Mouse (Mus musculus): Measurements from ENCODE around the gene Erc1. TPM values are rescaled to one million over a fixed set of nuclear protein-coding genes. Genes with fewer than 3 reads are reported as not detected.
"Not testable (repeated sequence)": the region's sequence is repeated elsewhere in the genome, so short reads cannot be mapped to it uniquely, and the experiment has no call there.

The Erc1 gene
- polyA plus RNA-seq, 1 experiment from 2014 or later: 21.3 TPM

- Histone ChIP-seq H3K4me1 (peaks cover 31% of the 10 kb centered on the region), H3K4me3 (peak overlapping the region; percentile 95), H3K9me3 (replicated peaks) (no peaks in the 10 kb centered on the region), H3K27me3 (ENCODE audit: low read depth, poor library complexity, severe bottlenecking) (no peaks in the 10 kb centered on the region), H3K36me3 (no peaks in the 10 kb centered on the region), H3K27ac (replicated peaks) (peak overlapping the region; percentile 98)
- 28% methylated on average over 11 of the region's 11 CpGs for WGBS
- no peak for DNase-seq (ENCODE audit: low spot score)
These were observed 1.0 kb downstream of the Erc1 start for GRCm38 (mm10) chr6:119846751-119847517.

DNA sequence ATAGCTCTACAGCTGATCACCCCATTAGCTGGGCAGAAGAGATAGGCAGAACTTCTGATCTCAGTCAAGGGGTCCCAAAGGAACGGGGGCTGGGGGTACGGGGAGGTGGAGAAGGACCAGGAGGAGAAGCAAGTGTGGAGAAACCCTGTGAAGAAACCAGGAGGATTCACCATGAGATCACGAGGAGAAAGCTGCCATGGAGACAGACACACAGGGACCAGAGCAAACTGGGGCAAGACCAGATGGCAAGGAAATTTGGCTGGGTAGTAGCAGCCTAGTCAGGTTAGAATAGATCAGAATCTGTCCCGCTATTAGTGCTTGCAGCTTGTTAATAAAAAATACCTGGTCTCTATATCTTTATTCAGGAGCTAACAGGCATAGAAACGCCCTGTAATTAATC lies 18.0 kb downstream of the Erc1 start:
- Histone ChIP-seq H3K27me3 (ENCODE audit: low read depth, poor library complexity, severe bottlenecking) (no peaks in the 10 kb centered on the region), H3K27ac (replicated peaks) (no peak overlapping the region), H3K4me1 (peaks cover 7% of the 10 kb centered on the region; the same call in 1 of the 2 replicates), H3K36me3 (peaks cover under 1% of the 10 kb centered on the region), H3K4me3 (no peak overlapping the region), H3K9me3 (replicated peaks) (no peaks in the 10 kb centered on the region)
- no peak for DNase-seq (ENCODE audit: low spot score)
- WGBS: 87% methylated on average over 5 of the region's 5 CpGs

- 93% methylated on average over 1 of the region's 1 CpGs for WGBS
- Histone ChIP-seq H3K36me3 (peaks cover 19% of the 10 kb centered on the region), H3K27me3 (ENCODE audit: low read depth, poor library complexity, severe bottlenecking) (no peaks in the 10 kb centered on the region), H3K4me1 (no peaks in the 10 kb centered on the region), H3K9me3 (replicated peaks) (no peaks in the 10 kb centered on the region), H3K4me3 (no peak overlapping the region), H3K27ac (replicated peaks) (no peak overlapping the region)
- DNase-seq (ENCODE audit: low spot score): no peak
These were observed 19.8 kb downstream of the Erc1 start for GRCm38 (mm10) chr6:119828165-119828564.

DNA sequence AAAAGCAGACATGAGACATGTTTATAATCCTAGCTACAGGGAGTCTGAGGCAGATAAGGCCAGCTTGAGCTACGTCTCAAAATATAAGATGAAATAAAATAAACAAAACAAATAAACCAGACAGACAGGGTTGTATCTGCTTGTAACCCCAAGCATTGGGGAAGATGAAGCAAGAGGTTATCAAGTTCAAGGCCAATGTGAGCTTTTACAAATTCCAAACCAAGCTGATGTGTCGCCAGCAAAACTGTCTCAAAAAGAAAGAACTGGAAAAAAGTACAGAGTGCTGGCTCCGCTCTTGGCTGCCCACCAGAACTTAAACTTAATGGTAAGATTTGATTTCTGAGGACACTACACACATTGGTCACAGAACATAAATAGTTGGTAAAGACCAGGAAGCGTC lies 21.3 kb downstream of the Erc1 start:
- Histone ChIP-seq H3K27ac (replicated peaks) (no peak overlapping the region), H3K4me1 (no peaks in the 10 kb centered on the region), H3K36me3 (peaks cover 23% of the 10 kb centered on the region), H3K27me3 (ENCODE audit: low read depth, poor library complexity, severe bottlenecking) (no peaks in the 10 kb centered on the region), H3K4me3 (no peak overlapping the region), H3K9me3 (replicated peaks) (no peaks in the 10 kb centered on the region)
- no peak for DNase-seq (ENCODE audit: low spot score)
- 92% methylated on average over 4 of the region's 4 CpGs for WGBS

- no peak for DNase-seq (ENCODE audit: low spot score)
- Histone ChIP-seq H3K36me3 (peaks cover 35% of the 10 kb centered on the region), H3K4me3 (no peak overlapping the region), H3K9me3 (replicated peaks) (peaks cover 4% of the 10 kb centered on the region; the same call in 1 of the 2 replicates), H3K27ac (replicated peaks) (no peak overlapping the region), H3K27me3 (ENCODE audit: low read depth, poor library complexity, severe bottlenecking) (no peaks in the 10 kb centered on the region), H3K4me1 (no peaks in the 10 kb centered on the region)
- 95% methylated on average over 1 of the region's 1 CpGs for WGBS
These were observed 25.8 kb downstream of the Erc1 start for GRCm38 (mm10) chr6:119822216-119822615.

DNA sequence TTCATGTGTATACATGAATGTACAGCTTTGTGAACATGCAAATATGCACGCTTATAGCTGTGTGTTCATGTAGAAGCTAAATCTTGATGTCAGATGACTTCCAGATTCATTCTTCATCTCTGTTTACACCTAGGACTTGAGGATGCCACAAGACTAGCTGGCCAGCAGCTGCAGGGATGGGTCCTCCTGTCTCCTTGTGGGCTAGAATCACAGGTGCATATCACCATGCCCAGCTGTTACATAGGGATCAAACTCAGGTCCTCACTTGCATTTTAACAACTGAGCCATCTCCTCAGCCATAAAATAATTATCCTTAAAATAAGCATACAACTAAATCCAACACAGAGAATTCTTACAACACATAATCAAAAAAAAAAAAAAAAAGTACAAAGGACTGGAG lies 26.8 kb downstream of the Erc1 start:
- Histone ChIP-seq H3K36me3 (peaks cover 35% of the 10 kb centered on the region), H3K27ac (replicated peaks) (no peak overlapping the region), H3K4me3 (no peak overlapping the region), H3K4me1 (no peaks in the 10 kb centered on the region), H3K9me3 (replicated peaks) (peaks cover 4% of the 10 kb centered on the region; the same call in 1 of the 2 replicates), H3K27me3 (ENCODE audit: low read depth, poor library complexity, severe bottlenecking) (no peaks in the 10 kb centered on the region)
- 96% methylated on average over 1 of the region's 1 CpGs for WGBS
- no peak for DNase-seq (ENCODE audit: low spot score)

- no peak for DNase-seq (ENCODE audit: low spot score)
- WGBS: 93% methylated on average over 4 of the region's 4 CpGs
- Histone ChIP-seq H3K36me3 (peaks cover 20% of the 10 kb centered on the region), H3K9me3 (replicated peaks) (peaks cover 4% of the 10 kb centered on the region; the same call in 1 of the 2 replicates), H3K27ac (replicated peaks) (no peak overlapping the region), H3K4me1 (no peaks in the 10 kb centered on the region), H3K27me3 (ENCODE audit: low read depth, poor library complexity, severe bottlenecking) (no peaks in the 10 kb centered on the region), H3K4me3 (no peak overlapping the region)
These were observed 29.4 kb downstream of the Erc1 start for GRCm38 (mm10) chr6:119818541-119818940.

DNA sequence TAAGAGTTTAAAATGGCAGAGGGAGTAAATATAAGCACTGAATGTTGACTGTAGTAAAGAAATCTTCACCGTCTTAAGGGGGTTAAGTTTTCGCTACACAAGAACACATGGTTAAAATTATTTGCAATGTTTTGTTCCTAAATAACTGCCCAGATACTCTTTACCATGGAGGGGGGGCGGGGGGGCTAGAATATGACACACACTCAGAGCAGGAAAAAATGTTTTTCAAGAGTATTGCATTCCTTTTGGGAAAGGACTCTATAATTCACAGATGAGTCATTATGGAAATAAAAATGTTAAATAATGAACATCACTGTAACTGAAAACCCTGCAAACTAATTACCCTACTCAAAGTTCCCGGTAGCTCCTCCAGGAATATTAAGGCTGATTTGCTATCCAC lies 32.5 kb downstream of the Erc1 start:
- H3K27me3 ChIP-seq (ENCODE audit: low read depth, poor library complexity, severe bottlenecking): no peaks in the 10 kb centered on the region
- H3K4me3 ChIP-seq: no peak overlapping the region
- no peaks in the 10 kb centered on the region for H3K4me1 ChIP-seq
- DNase-seq (ENCODE audit: low spot score): no peak
- H3K9me3 ChIP-seq (replicated peaks): peaks cover 4% of the 10 kb centered on the region; the same call in 1 of the 2 replicates
- peaks cover 12% of the 10 kb centered on the region for H3K36me3 ChIP-seq
- WGBS: 91% methylated on average over 4 of the region's 4 CpGs
- H3K27ac ChIP-seq (replicated peaks): no peak overlapping the region

DNA sequence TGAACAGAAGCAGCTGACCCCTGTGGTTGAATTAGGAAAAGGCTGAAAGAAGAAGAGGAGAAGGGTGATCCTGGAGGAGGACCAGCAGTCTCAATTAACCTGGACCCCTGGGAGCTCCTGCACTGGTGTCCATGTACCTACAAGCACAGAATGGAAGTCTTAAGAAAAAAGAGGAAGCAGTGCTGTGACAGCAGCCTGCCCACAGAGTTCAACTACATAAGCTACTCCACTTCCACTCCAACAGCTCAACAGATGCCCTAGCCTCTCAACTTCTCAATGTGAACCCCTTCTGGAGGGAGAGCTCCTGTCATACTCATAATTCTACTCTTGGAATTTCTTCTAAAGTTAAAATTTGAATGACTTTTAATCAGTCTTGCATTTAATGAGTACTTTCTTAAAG lies 34.9 kb downstream of the Erc1 start:
- not testable (repeated sequence) for H3K27me3 ChIP-seq (ENCODE audit: low read depth, poor library complexity, severe bottlenecking); H3K27ac ChIP-seq (replicated peaks); H3K4me1 ChIP-seq; H3K9me3 ChIP-seq (replicated peaks); H3K4me3 ChIP-seq; DNase-seq (ENCODE audit: low spot score); H3K36me3 ChIP-seq

GRCm38 (mm10) chr6:119808726-119809505 lies 39.1 kb downstream of the Erc1 start:
- Histone ChIP-seq H3K36me3 (no peaks in the 10 kb centered on the region), H3K9me3 (replicated peaks) (no peaks in the 10 kb centered on the region), H3K27ac (replicated peaks) (no peak overlapping the region), H3K4me1 (no peaks in the 10 kb centered on the region), H3K27me3 (ENCODE audit: low read depth, poor library complexity, severe bottlenecking) (no peaks in the 10 kb centered on the region), H3K4me3 (no peak overlapping the region)
- WGBS: 92% methylated on average over 2 of the region's 2 CpGs
- no peak for DNase-seq (ENCODE audit: low spot score)

GRCm38 (mm10) chr6:119803239-119803638 lies 44.7 kb downstream of the Erc1 start:
- H3K4me1 ChIP-seq: no peaks in the 10 kb centered on the region
- H3K9me3 ChIP-seq (replicated peaks): no peaks in the 10 kb centered on the region
- H3K4me3 ChIP-seq: no peak overlapping the region
- no peak overlapping the region for H3K27ac ChIP-seq (replicated peaks)
- 0 out of 2 replicates have a peak, but pooled peaks cover 5% of the 10 kb centered on the region for H3K36me3 ChIP-seq
- 92% methylated on average over 2 of the region's 2 CpGs for WGBS
- no peak for DNase-seq (ENCODE audit: low spot score)
- H3K27me3 ChIP-seq (ENCODE audit: low read depth, poor library complexity, severe bottlenecking): no peaks in the 10 kb centered on the region

GRCm38 (mm10) chr6:119796911-119797486 lies 51.0 kb downstream of the Erc1 start:
- DNase-seq (ENCODE audit: low spot score): no peak
- no peak overlapping the region for H3K27ac ChIP-seq (replicated peaks)
- 93% methylated on average over 12 of the region's 12 CpGs for WGBS

DNA sequence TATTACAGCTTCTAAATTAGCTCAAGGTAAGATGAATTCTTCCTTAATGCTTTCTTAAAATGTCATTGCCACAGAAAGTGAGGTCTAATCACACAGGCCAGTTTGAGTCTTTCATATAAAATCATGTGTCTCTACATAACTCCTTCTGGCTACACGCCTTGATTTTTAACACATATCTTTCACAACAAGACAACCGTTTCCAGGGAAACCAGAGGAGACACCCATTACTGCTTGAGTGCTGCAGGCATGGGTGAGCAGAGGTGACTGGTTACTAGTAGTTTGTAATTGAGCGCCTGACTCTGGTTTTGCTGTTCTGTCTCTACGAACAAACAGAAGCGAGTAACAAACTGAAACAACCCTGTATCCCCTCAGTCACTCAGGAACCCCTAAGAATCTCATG lies 51.7 kb downstream of the Erc1 start:
- no peak overlapping the region for H3K4me3 ChIP-seq
- no peak for DNase-seq (ENCODE audit: low spot score)
- H3K27ac ChIP-seq (replicated peaks): no peak overlapping the region
- no peaks in the 10 kb centered on the region for H3K27me3 ChIP-seq (ENCODE audit: low read depth, poor library complexity, severe bottlenecking)
- H3K36me3 ChIP-seq: peaks cover 14% of the 10 kb centered on the region
- no peaks in the 10 kb centered on the region for H3K9me3 ChIP-seq (replicated peaks)
- WGBS: 93% methylated on average over 5 of the region's 5 CpGs
- no peaks in the 10 kb centered on the region for H3K4me1 ChIP-seq

More at GRCm38 (mm10) chr6:119796911-119797486, 51.0 kb downstream of the Erc1 start:
- H3K4me1 ChIP-seq: no peaks in the 10 kb centered on the region
- H3K36me3 ChIP-seq: peaks cover 14% of the 10 kb centered on the region
- no peaks in the 10 kb centered on the region for H3K27me3 ChIP-seq (ENCODE audit: low read depth, poor library complexity, severe bottlenecking)
- no peak overlapping the region for H3K4me3 ChIP-seq
- no peaks in the 10 kb centered on the region for H3K9me3 ChIP-seq (replicated peaks)
